Mouse (Mus musculus) Patski (cell line): Measurements from ENCODE around the gene Syt14. TPM values are rescaled to one million over a fixed set of nuclear protein-coding genes. Genes with fewer than 3 reads are reported as not detected.

Experiments used
- ATAC-seq: fragments of 100-300 bp; one replicate; pipeline ENCODE4 v1.8.0; 2021
- CTCF ChIA-PET: fragments of 350-600 bp; sonication (Branson Sonifier 250); formaldehyde crosslinking; loops from one replicate; lab custom pipeline; 2022; ENCODE audit warnings: inconsistent platforms; lab: Charles Lee
- POLR2A ChIA-PET: fragments of 350-600 bp; sonication (Branson Sonifier 250); formaldehyde crosslinking; loops from one replicate; lab custom pipeline; 2022; ENCODE audit warnings: antibody characterized with exemption, inconsistent platforms; lab: Charles Lee
- DNase-seq: peaks from one replicate; pipeline ENCODE4 v3.0.0-alpha.2; 2011; ENCODE audit warnings: low read depth, low spot score
- H3K27me3 ChIP-seq: fragments of 371-371 bp; one replicate; pipeline ENCODE4 v1.5.1; 2021
- CTCF ChIP-seq: fragments of 100-300 bp; IDR thresholded peaks from one replicate; pipeline ENCODE4 v1.5.1; 2021
- in situ Hi-C: fragments of 300-500 bp; cut with MboI; formaldehyde crosslinking; loops from 3 replicates; pipeline ENCODE4 v1.11.1; 2018; ENCODE audit warnings: low pct_unique_long_range_greater_than_20kb, mixed read lengths
- polyA plus RNA-seq: library from polyadenylated mRNA; unstranded; gene quantifications from one replicate; pipeline ENCODE4 v1.2.3, GENCODE M21; 2021

The Syt14 gene
- polyA plus RNA-seq, 1 experiment from 2014 or later: 2.7 TPM

- no peak for TF ChIP-seq CTCF
- DNase-seq: no peak
- no peak for ATAC-seq
- CTCF ChIA-PET: no interaction called here
- in situ Hi-C loops: no loop called here
- peaks cover 18% of the 10 kb centered on the region for H3K27me3 ChIP-seq
- POLR2A ChIA-PET: no interaction called here
These were observed 614 bp downstream of the Syt14 start for GRCm38 (mm10) chr1:193034951-193035370.

- ChIA-PET CTCF (no interaction called here), POLR2A (no interaction called here)
- ATAC-seq: peak; percentile 54
- TF ChIP-seq CTCF: no peak
- in situ Hi-C loops: no loop called here
- H3K27me3 ChIP-seq: no peaks in the 10 kb centered on the region
- no peak for DNase-seq
These were observed 11.3 kb downstream of the Syt14 start for GRCm38 (mm10) chr1:193024311-193024710.

- no peaks in the 10 kb centered on the region for H3K27me3 ChIP-seq
- in situ Hi-C loops: no loop called here
- CTCF ChIA-PET: no interaction called here
- ATAC-seq (no peak), DNase-seq (no peak)
- no peak for TF ChIP-seq CTCF
- POLR2A ChIA-PET: no interaction called here
These were observed 23.2 kb downstream of the Syt14 start for GRCm38 (mm10) chr1:193012351-193012750.

GRCm38 (mm10) chr1:193011000-193011769, 24.4 kb downstream of the Syt14 start:
- ATAC-seq: no peak
- in situ Hi-C loops: no loop called here
- CTCF ChIA-PET: no interaction called here
- POLR2A ChIA-PET: no interaction called here
- TF ChIP-seq CTCF: no peak
- DNase-seq: no peak
- H3K27me3 ChIP-seq: no peaks in the 10 kb centered on the region

- in situ Hi-C loops: loop anchor here (10.0 kb wide), 1 partner anchor 200 kb away; the partner anchor contains the start of genes Lamb3 and Traf3ip3
- no peak for TF ChIP-seq CTCF
These were observed 31.0 kb downstream of the Syt14 start for GRCm38 (mm10) chr1:193004581-193004980.

GRCm38 (mm10) chr1:193003953-193004352, 31.6 kb downstream of the Syt14 start:
- no peaks in the 10 kb centered on the region for H3K27me3 ChIP-seq
- ChIA-PET POLR2A (no interaction called here), CTCF (no interaction called here)
- no peak for ATAC-seq
- DNase-seq: no peak
- TF ChIP-seq CTCF: no peak
- in situ Hi-C loops: loop anchor here (10.0 kb wide), 1 partner anchor 201 kb away; the partner anchor contains the start of genes Lamb3 and Traf3ip3

More at GRCm38 (mm10) chr1:193004581-193004980, 31.0 kb downstream of the Syt14 start:
- no peaks in the 10 kb centered on the region for H3K27me3 ChIP-seq
- POLR2A ChIA-PET: no interaction called here
- CTCF ChIA-PET: interaction anchor here (1.2 kb wide), 2 partner anchors 12 to 16 kb away, joined by 3 to 4 read pairs; no protein-coding TSS in a partner anchor
- ATAC-seq (no peak), DNase-seq (no peak)

GRCm38 (mm10) chr1:193002307-193002706, 33.3 kb downstream of the Syt14 start:
- no peaks in the 10 kb centered on the region for H3K27me3 ChIP-seq
- TF ChIP-seq CTCF: no peak
- DNase-seq (no peak), ATAC-seq (no peak)
- ChIA-PET CTCF (interaction anchor here (1.4 kb wide), 1 partner anchor 15 kb away, joined by 3 read pairs; no protein-coding TSS in a partner anchor), POLR2A (no interaction called here)
- in situ Hi-C loops: loop anchor here (10.0 kb wide), 1 partner anchor 202 kb away; the partner anchor contains the start of genes Lamb3 and Traf3ip3

GRCm38 (mm10) chr1:193001587-193001986, 34.0 kb downstream of the Syt14 start:
- H3K27me3 ChIP-seq: no peaks in the 10 kb centered on the region
- POLR2A ChIA-PET: no interaction called here
- CTCF ChIA-PET: interaction anchor here (1.4 kb wide), 1 partner anchor 16 kb away, joined by 3 read pairs; no protein-coding TSS in a partner anchor
- ATAC-seq: no peak
- DNase-seq: no peak
- in situ Hi-C loops: loop anchor here (10.0 kb wide), 1 partner anchor 203 kb away; the partner anchor contains the start of genes Lamb3 and Traf3ip3
- no peak for TF ChIP-seq CTCF

- peaks cover 3% of the 10 kb centered on the region for H3K27me3 ChIP-seq
- DNase-seq (no peak), ATAC-seq (no peak)
- TF ChIP-seq CTCF: peak; percentile 42
- in situ Hi-C loops: loop anchor here (10.0 kb wide), 1 partner anchor 204 kb away; the partner anchor contains the start of genes Lamb3 and Traf3ip3
- CTCF ChIA-PET: interaction anchor here (1.4 kb wide), 1 partner anchor 16 kb away, joined by 3 read pairs; no protein-coding TSS in a partner anchor
- POLR2A ChIA-PET: no interaction called here
These were observed 34.7 kb downstream of the Syt14 start for GRCm38 (mm10) chr1:193000908-193001307.

GRCm38 (mm10) chr1:192994179-192994873, 41.2 kb downstream of the Syt14 start:
- no peak for DNase-seq
- ChIA-PET CTCF (no interaction called here), POLR2A (no interaction called here)
- no peak for TF ChIP-seq CTCF
- peaks cover 3% of the 10 kb centered on the region for H3K27me3 ChIP-seq
- no peak for ATAC-seq
- in situ Hi-C loops: no loop called here

- ChIA-PET POLR2A (no interaction called here), CTCF (no interaction called here)
- in situ Hi-C loops: no loop called here
- no peak for DNase-seq
- H3K27me3 ChIP-seq: peaks cover 3% of the 10 kb centered on the region
- no peak for TF ChIP-seq CTCF
- ATAC-seq: no peak
These were observed 42.1 kb downstream of the Syt14 start for GRCm38 (mm10) chr1:192993491-192993890.
